Mouse (Mus musculus) small intestine, adult 2 months (tissue): ENCODE measurements around the gene Zkscan5.

Experiments used
- CTCF ChIP-seq: fragments of 200-500 bp; IDR thresholded peaks from 2 replicates; pipeline ENCODE4 v1.5.1; 2012; ENCODE audit warnings: low read depth, mild to moderate bottlenecking, control low read depth, inconsistent platforms, low read length, moderate library complexity, mixed read lengths; ENCODE audit not compliant: insufficient replicate concordance, insufficient read length; ENCODE audit errors: extremely low read depth
- POLR2A ChIP-seq: fragments of 200-500 bp; IDR thresholded peaks from 2 replicates; pipeline ENCODE4 v1.6.1; 2012; ENCODE audit warnings: low read depth, mild to moderate bottlenecking, control low read depth, inconsistent platforms, low read length, moderate library complexity

DNA sequence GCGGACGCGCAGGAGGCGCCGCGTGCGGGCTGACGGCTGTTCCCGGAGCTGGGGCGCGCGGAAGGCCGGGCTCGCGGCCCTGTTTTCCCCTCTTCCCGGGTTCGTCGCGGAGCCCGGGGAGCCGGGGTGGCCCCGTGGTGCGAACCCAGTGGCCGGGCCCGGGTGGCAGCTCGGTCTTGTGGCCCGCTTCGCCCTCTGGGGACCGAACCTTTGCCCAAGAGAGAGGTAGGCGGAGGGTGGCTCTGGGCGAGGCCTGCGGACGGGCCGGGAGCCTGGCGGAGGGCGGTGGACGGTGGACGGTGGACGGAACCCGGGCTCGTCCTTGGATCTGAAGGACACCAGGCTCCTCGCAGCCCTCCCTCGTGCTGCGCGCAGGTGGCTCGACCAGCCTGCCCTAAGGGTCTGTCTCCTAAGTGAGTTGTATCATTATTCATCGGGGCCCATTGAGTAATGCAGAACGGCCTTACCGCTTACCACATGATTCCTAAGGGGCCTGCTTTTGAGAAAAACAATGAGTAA is 27.6 kb downstream of the Zkscan5 start:
- TF ChIP-seq CTCF (no peak), POLR2A (no peak)
